Mouse (Mus musculus): ENCODE measurements around the gene Etv5. TPM values are rescaled to one million over a fixed set of nuclear protein-coding genes. Genes with fewer than 3 reads are reported as not detected.
"Not testable (repeated sequence)": the region's sequence is repeated elsewhere in the genome, so short reads cannot be mapped to it uniquely, and the experiment has no call there.

Etv5 gene
- polyA plus RNA-seq, 1 experiment from 2014 or later, result 17.8 TPM

- Histone ChIP-seq H3K9me3 (replicated peaks; ENCODE audit: control insufficient read depth, low read length, poor library complexity, severe bottlenecking) (no peaks in the 10 kb centered on the region), H3K4me3 (ENCODE audit: low read depth, low read length) (no peak overlapping the region), H3K27ac (ENCODE audit: low read length) (no peak overlapping the region), H3K4me1 (ENCODE audit: control insufficient read depth, insufficient read depth, low read length) (peaks cover 2% of the 10 kb centered on the region; the same call in 1 of the 2 replicates), H3K9ac (ENCODE audit: low read depth, low read length) (no peak overlapping the region), H3K4me2 (ENCODE audit: low read length) (no peak overlapping the region), H3K27me3 (ENCODE audit: control insufficient read depth, insufficient read depth, low read depth, low read length) (no peaks in the 10 kb centered on the region), H3K36me3 (ENCODE audit: control insufficient read depth, insufficient read depth, low read length) (no peaks in the 10 kb centered on the region)
- WGBS, result 72% methylated on average over 2 of the region's 2 CpGs
- ATAC-seq, result no peak
Observed at GRCm38 (mm10) chr16:22374898-22375297, 64.6 kb downstream of the Etv5 start.

- peak overlapping the region; percentile 30; the same call in 1 of the 2 replicates for H3K9ac ChIP-seq (ENCODE audit: low read depth, low read length)
- no peak overlapping the region for H3K4me3 ChIP-seq (ENCODE audit: low read depth, low read length)
- no peak overlapping the region for H3K27ac ChIP-seq (ENCODE audit: low read length)
- no peak for ATAC-seq
- WGBS, result 9% methylated on average over 10 of the region's 10 CpGs
- H3K36me3 ChIP-seq (ENCODE audit: control insufficient read depth, insufficient read depth, low read length), result no peaks in the 10 kb centered on the region
- no peaks in the 10 kb centered on the region for H3K9me3 ChIP-seq (replicated peaks; ENCODE audit: control insufficient read depth, low read length, poor library complexity, severe bottlenecking)
- no peaks in the 10 kb centered on the region for H3K27me3 ChIP-seq (ENCODE audit: control insufficient read depth, insufficient read depth, low read depth, low read length)
- H3K4me2 ChIP-seq (ENCODE audit: low read length), result no peak overlapping the region; the same call in 1 of the 2 replicates
- peaks cover 2% of the 10 kb centered on the region; the same call in 1 of the 2 replicates for H3K4me1 ChIP-seq (ENCODE audit: control insufficient read depth, insufficient read depth, low read length)
Observed at GRCm38 (mm10) chr16:22372701-22373124, 66.8 kb downstream of the Etv5 start.

- H3K36me3 ChIP-seq (ENCODE audit: control insufficient read depth, insufficient read depth, low read length), result no peaks in the 10 kb centered on the region
- no peak for ATAC-seq
- WGBS, result 80% methylated on average over 1 of the region's 1 CpGs
Observed at GRCm38 (mm10) chr16:22372225-22372624, 67.3 kb downstream of the Etv5 start.

GRCm38 (mm10) chr16:22367099-22367498, 72.4 kb downstream of the Etv5 start:
- Histone ChIP-seq H3K36me3 (ENCODE audit: control insufficient read depth, insufficient read depth, low read length) (no peaks in the 10 kb centered on the region), H3K9ac (ENCODE audit: low read depth, low read length) (no peak overlapping the region), H3K4me1 (ENCODE audit: control insufficient read depth, insufficient read depth, low read length) (no peaks in the 10 kb centered on the region), H3K4me3 (ENCODE audit: low read depth, low read length) (no peak overlapping the region), H3K27me3 (ENCODE audit: control insufficient read depth, insufficient read depth, low read depth, low read length) (no peaks in the 10 kb centered on the region), H3K9me3 (replicated peaks; ENCODE audit: control insufficient read depth, low read length, poor library complexity, severe bottlenecking) (no peaks in the 10 kb centered on the region), H3K27ac (ENCODE audit: low read length) (no peak overlapping the region), H3K4me2 (ENCODE audit: low read length) (no peak overlapping the region)
- 95% methylated on average over 7 of the region's 7 CpGs for WGBS
- no peak for ATAC-seq

More at GRCm38 (mm10) chr16:22372225-22372624, 67.3 kb downstream of the Etv5 start:
- Histone ChIP-seq H3K4me3 (ENCODE audit: low read depth, low read length) (no peak overlapping the region), H3K27ac (ENCODE audit: low read length) (no peak overlapping the region), H3K4me1 (ENCODE audit: control insufficient read depth, insufficient read depth, low read length) (peaks cover 2% of the 10 kb centered on the region; the same call in 1 of the 2 replicates), H3K9ac (ENCODE audit: low read depth, low read length) (no peak overlapping the region), H3K4me2 (ENCODE audit: low read length) (no peak overlapping the region), H3K9me3 (replicated peaks; ENCODE audit: control insufficient read depth, low read length, poor library complexity, severe bottlenecking) (no peaks in the 10 kb centered on the region), H3K27me3 (ENCODE audit: control insufficient read depth, insufficient read depth, low read depth, low read length) (no peaks in the 10 kb centered on the region)

GRCm38 (mm10) chr16:22366040-22366439, 73.5 kb downstream of the Etv5 start:
- Histone ChIP-seq H3K9ac (ENCODE audit: low read depth, low read length) (no peak overlapping the region), H3K9me3 (replicated peaks; ENCODE audit: control insufficient read depth, low read length, poor library complexity, severe bottlenecking) (no peaks in the 10 kb centered on the region), H3K27ac (ENCODE audit: low read length) (no peak overlapping the region), H3K4me1 (ENCODE audit: control insufficient read depth, insufficient read depth, low read length) (no peaks in the 10 kb centered on the region), H3K36me3 (ENCODE audit: control insufficient read depth, insufficient read depth, low read length) (no peaks in the 10 kb centered on the region), H3K4me2 (ENCODE audit: low read length) (no peak overlapping the region), H3K4me3 (ENCODE audit: low read depth, low read length) (no peak overlapping the region), H3K27me3 (ENCODE audit: control insufficient read depth, insufficient read depth, low read depth, low read length) (no peaks in the 10 kb centered on the region)
- ATAC-seq, result no peak
- 86% methylated on average over 7 of the region's 7 CpGs for WGBS

GRCm38 (mm10) chr16:22365596-22365995, 73.9 kb downstream of the Etv5 start:
- Histone ChIP-seq H3K4me1 (ENCODE audit: control insufficient read depth, insufficient read depth, low read length) (no peaks in the 10 kb centered on the region), H3K9ac (ENCODE audit: low read depth, low read length) (no peak overlapping the region), H3K9me3 (replicated peaks; ENCODE audit: control insufficient read depth, low read length, poor library complexity, severe bottlenecking) (no peaks in the 10 kb centered on the region), H3K36me3 (ENCODE audit: control insufficient read depth, insufficient read depth, low read length) (no peaks in the 10 kb centered on the region), H3K4me2 (ENCODE audit: low read length) (no peak overlapping the region), H3K27me3 (ENCODE audit: control insufficient read depth, insufficient read depth, low read depth, low read length) (no peaks in the 10 kb centered on the region), H3K27ac (ENCODE audit: low read length) (no peak overlapping the region), H3K4me3 (ENCODE audit: low read depth, low read length) (no peak overlapping the region)
- no peak for ATAC-seq
- WGBS, result 74% methylated on average over 3 of the region's 3 CpGs

GRCm38 (mm10) chr16:22358701-22359354, 80.7 kb downstream of the Etv5 start:
- no peak for ATAC-seq
- no peaks in the 10 kb centered on the region for H3K27me3 ChIP-seq (ENCODE audit: control insufficient read depth, insufficient read depth, low read depth, low read length)
- peak overlapping the region; percentile 44 for H3K4me2 ChIP-seq (ENCODE audit: low read length)
- no peaks in the 10 kb centered on the region for H3K9me3 ChIP-seq (replicated peaks; ENCODE audit: control insufficient read depth, low read length, poor library complexity, severe bottlenecking)
- 0 out of 2 replicates have a peak, but pooled peaks cover 2% of the 10 kb centered on the region for H3K4me1 ChIP-seq (ENCODE audit: control insufficient read depth, insufficient read depth, low read length)
- no peak overlapping the region for H3K27ac ChIP-seq (ENCODE audit: low read length)
- no peaks in the 10 kb centered on the region for H3K36me3 ChIP-seq (ENCODE audit: control insufficient read depth, insufficient read depth, low read length)
- 30% methylated on average over 18 of the region's 18 CpGs for WGBS
- no peak overlapping the region for H3K9ac ChIP-seq (ENCODE audit: low read depth, low read length)
- peak overlapping the region; percentile 6; the same call in 1 of the 2 replicates for H3K4me3 ChIP-seq (ENCODE audit: low read depth, low read length)

- H3K4me2 ChIP-seq (ENCODE audit: low read length); H3K4me1 ChIP-seq (ENCODE audit: control insufficient read depth, insufficient read depth, low read length); H3K27ac ChIP-seq (ENCODE audit: low read length); H3K9ac ChIP-seq (ENCODE audit: low read depth, low read length); H3K36me3 ChIP-seq (ENCODE audit: control insufficient read depth, insufficient read depth, low read length); H3K4me3 ChIP-seq (ENCODE audit: low read depth, low read length); H3K9me3 ChIP-seq (replicated peaks; ENCODE audit: control insufficient read depth, low read length, poor library complexity, severe bottlenecking); H3K27me3 ChIP-seq (ENCODE audit: control insufficient read depth, insufficient read depth, low read depth, low read length); ATAC-seq: not testable (repeated sequence)
- WGBS, result 96% methylated on average over 5 of the region's 5 CpGs
Observed at GRCm38 (mm10) chr16:22354177-22354576, 85.3 kb downstream of the Etv5 start.

- H3K36me3 ChIP-seq (ENCODE audit: control insufficient read depth, insufficient read depth, low read length), result no peaks in the 10 kb centered on the region
- H3K27me3 ChIP-seq (ENCODE audit: control insufficient read depth, insufficient read depth, low read depth, low read length), result no peaks in the 10 kb centered on the region
- no peaks in the 10 kb centered on the region for H3K9me3 ChIP-seq (replicated peaks; ENCODE audit: control insufficient read depth, low read length, poor library complexity, severe bottlenecking)
- no peak overlapping the region for H3K4me3 ChIP-seq (ENCODE audit: low read depth, low read length)
- H3K4me1 ChIP-seq (ENCODE audit: control insufficient read depth, insufficient read depth, low read length), result peaks cover 2% of the 10 kb centered on the region; the same call in 1 of the 2 replicates
- no peak overlapping the region for H3K9ac ChIP-seq (ENCODE audit: low read depth, low read length)
- no peak overlapping the region for H3K27ac ChIP-seq (ENCODE audit: low read length)
- no peak for ATAC-seq
- no peak overlapping the region for H3K4me2 ChIP-seq (ENCODE audit: low read length)
- 85% methylated on average over 3 of the region's 3 CpGs for WGBS
Observed at GRCm38 (mm10) chr16:22353639-22354038, 85.9 kb downstream of the Etv5 start.

Measured in midbrain, embryonic 16.5 days (tissue).